Mouse (Mus musculus) testis, adult 2 months (tissue): ENCODE measurements at regions not wholly inside any gene's neighbourhood (a gene's known extent, or its start where the extent isn't known, plus 50 kb on each side); places are given as distances from the start of the nearest gene placed in this dataset.

ENCODE experiments used
- H3K27ac ChIP-seq: fragments of 200-500 bp; 2 replicates; pipeline ENCODE4 v1.5.1; 2012; ENCODE audit warnings: low read depth, low read length; ENCODE audit not compliant: control insufficient read depth, insufficient read depth
- H3K27me3 ChIP-seq: fragments of 200-500 bp; 2 replicates; pipeline ENCODE4 v1.6.1; 2012; ENCODE audit warnings: mild to moderate bottlenecking, low read length, moderate library complexity; ENCODE audit not compliant: control insufficient read depth, insufficient read depth
- H3K36me3 ChIP-seq: fragments of 200-500 bp; 2 replicates; pipeline ENCODE4 v1.6.1; 2012; ENCODE audit warnings: mild to moderate bottlenecking, low read length; ENCODE audit not compliant: control insufficient read depth, insufficient read depth
- H3K4me1 ChIP-seq: fragments of 200-500 bp; 2 replicates; pipeline ENCODE4 v1.6.1; 2012; ENCODE audit warnings: low read length; ENCODE audit not compliant: control insufficient read depth, insufficient read depth
- H3K4me3 ChIP-seq: fragments of 200-500 bp; 2 replicates; pipeline ENCODE4 v1.5.1; 2012; ENCODE audit warnings: low read depth, mild to moderate bottlenecking, low read length, moderate library complexity, mixed read lengths; ENCODE audit not compliant: control insufficient read depth
- CTCF ChIP-seq: fragments of 200-500 bp; IDR thresholded peaks from 2 replicates; pipeline ENCODE4 v1.5.1; 2012; ENCODE audit warnings: low read depth, mild to moderate bottlenecking, inconsistent platforms, low read length, moderate library complexity; ENCODE audit not compliant: control insufficient read depth, insufficient read depth, insufficient replicate concordance
- POLR2A ChIP-seq: fragments of 200-500 bp; IDR thresholded peaks from 2 replicates; pipeline ENCODE4 v1.6.1; 2012; ENCODE audit warnings: low read depth, mild to moderate bottlenecking, inconsistent platforms, low read length, moderate library complexity; ENCODE audit not compliant: control insufficient read depth

DNA sequence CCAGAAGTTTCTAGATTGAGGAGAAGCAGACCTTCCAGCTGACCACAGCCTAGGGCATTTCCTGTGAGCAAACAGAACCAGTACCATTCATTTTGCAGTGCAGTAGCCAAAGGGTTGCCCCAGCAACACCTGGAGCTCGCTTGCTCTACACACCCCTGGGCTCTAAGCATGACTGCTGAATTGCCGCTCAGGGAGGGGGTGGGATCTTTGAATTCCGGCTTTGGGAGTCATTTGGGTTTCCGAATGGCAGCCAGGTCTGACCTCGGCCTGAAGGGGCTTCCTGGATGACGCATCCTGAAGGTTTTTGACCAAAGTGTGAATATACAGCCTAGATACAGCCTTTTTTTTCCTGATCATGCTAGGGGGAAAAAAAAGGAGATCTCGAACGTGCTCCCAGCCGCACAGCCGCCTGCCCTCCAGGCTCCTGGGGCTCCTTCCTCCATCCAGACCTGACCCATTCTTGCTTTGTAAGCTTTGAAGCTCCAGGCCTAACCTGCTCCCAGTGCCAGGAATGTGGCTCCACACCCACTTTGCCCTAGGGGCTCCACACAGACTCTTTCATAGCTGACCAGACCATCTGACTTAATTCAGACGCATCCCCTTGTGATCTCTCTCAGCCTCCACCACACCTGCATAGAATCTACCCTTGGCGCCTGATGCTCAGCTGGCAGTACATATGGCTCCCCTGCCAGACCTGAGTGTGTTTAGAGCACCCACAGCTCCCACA is 91.1 kb upstream of the Tle3 start:
- H3K4me3 ChIP-seq = no peak overlapping the region
- TF ChIP-seq POLR2A (no peak), CTCF (no peak)
- no peak overlapping the region for H3K27ac ChIP-seq
- H3K27me3 ChIP-seq = no peaks in the 10 kb centered on the region
- no peaks in the 10 kb centered on the region for H3K36me3 ChIP-seq
- no peaks in the 10 kb centered on the region for H3K4me1 ChIP-seq

DNA sequence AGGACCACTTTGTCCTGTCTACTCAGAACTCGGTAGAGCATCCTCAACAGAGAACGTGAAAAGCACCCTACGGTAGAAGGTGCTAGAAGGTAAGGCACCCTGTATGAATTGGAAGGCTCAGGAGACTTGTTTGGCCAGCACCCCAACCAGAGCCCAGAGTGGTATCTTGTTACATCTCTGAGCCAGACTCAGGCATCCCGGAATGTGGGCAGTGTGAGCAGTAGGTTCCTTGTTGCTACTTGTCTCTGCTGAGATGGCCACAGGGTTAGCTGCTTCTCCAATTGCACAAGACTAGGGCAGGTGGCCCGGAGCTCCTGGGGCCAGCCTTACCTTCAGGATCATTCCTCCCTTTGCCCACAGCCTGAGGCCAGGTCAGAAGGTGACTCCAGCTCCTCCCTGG is 88.9 kb upstream of the Tle3 start:
- Histone ChIP-seq H3K4me3 (no peak overlapping the region), H3K4me1 (no peaks in the 10 kb centered on the region), H3K27ac (no peak overlapping the region), H3K36me3 (no peaks in the 10 kb centered on the region), H3K27me3 (no peaks in the 10 kb centered on the region)
- TF ChIP-seq CTCF (no peak), POLR2A (no peak)

- H3K36me3 ChIP-seq = no peaks in the 10 kb centered on the region
- no peaks in the 10 kb centered on the region for H3K27me3 ChIP-seq
- TF ChIP-seq CTCF = no peak
- TF ChIP-seq POLR2A = no peak
- no peaks in the 10 kb centered on the region for H3K4me1 ChIP-seq
- no peak overlapping the region for H3K27ac ChIP-seq
- H3K4me3 ChIP-seq = no peak overlapping the region
Measured at GRCm38 (mm10) chr9:61284201-61285021, 87.8 kb upstream of the Tle3 start.

DNA sequence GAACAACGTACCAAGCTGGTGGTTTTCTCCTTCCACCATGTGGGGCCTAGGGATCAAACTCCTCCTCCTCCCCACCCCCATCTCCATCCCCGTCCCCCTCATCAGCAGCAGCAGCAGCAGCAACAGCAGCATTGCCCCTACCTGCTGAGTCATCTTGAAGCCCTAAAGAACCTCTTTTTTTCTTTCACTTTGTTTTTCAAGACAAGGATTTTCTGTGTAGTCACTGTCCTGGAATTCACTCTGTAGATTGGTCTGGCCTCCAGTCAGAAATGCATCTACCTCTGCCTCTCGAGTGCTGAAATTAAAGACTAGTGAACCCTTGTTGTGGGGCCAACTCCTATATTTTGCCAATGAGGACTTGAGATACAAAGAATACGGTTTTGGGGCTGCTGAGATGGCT is 85.6 kb upstream of the Tle3 start:
- Histone ChIP-seq H3K4me3 (no peak overlapping the region), H3K4me1 (no peaks in the 10 kb centered on the region), H3K36me3 (no peaks in the 10 kb centered on the region), H3K27me3 (no peaks in the 10 kb centered on the region), H3K27ac (no peak overlapping the region)
- no peak for TF ChIP-seq CTCF

DNA sequence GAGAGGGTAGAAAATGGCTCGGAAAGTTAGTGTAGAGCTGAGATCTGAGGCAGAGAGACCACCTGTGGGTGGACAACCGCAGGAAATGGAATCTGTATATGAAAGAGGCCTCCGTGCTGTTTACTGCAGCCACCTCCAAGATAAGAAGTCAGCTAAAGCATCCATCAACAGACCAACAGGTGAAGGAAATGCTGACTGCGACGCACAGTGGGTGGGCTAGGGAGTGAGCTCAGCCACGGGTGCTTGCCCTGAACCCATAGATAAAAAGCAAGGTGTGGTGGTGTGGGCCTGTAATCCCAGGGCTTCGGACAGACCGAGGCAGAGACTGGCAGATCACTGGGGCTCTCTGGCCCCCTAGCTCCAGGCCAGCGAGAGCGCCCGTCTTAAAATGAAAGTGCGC is 83.0 kb upstream of the Tle3 start:
- Histone ChIP-seq H3K4me3 (no peak overlapping the region), H3K27me3 (no peaks in the 10 kb centered on the region), H3K4me1 (no peaks in the 10 kb centered on the region; the same call in 1 of the 2 replicates), H3K36me3 (no peaks in the 10 kb centered on the region), H3K27ac (no peak overlapping the region)
- no peak for TF ChIP-seq CTCF
- TF ChIP-seq POLR2A = no peak

GRCm38 (mm10) chr9:61289713-61290112 is 82.5 kb upstream of the Tle3 start:
- Histone ChIP-seq H3K27me3 (no peaks in the 10 kb centered on the region), H3K36me3 (no peaks in the 10 kb centered on the region), H3K4me3 (no peak overlapping the region), H3K4me1 (no peaks in the 10 kb centered on the region; the same call in 1 of the 2 replicates), H3K27ac (no peak overlapping the region)
- TF ChIP-seq CTCF (no peak), POLR2A (no peak)

GRCm38 (mm10) chr9:61291646-61292045 is 80.5 kb upstream of the Tle3 start:
- Histone ChIP-seq H3K27ac (no peak overlapping the region), H3K27me3 (no peaks in the 10 kb centered on the region), H3K4me3 (no peak overlapping the region), H3K36me3 (no peaks in the 10 kb centered on the region), H3K4me1 (no peaks in the 10 kb centered on the region; the same call in 1 of the 2 replicates)
- no peak for TF ChIP-seq CTCF
- no peak for TF ChIP-seq POLR2A
